In genomic region chr11:46058011-46058410, GRCm38 (mm10) we compare ENCODE assay signal across 10 mouse cellular contexts. TPM values are rescaled to one million over a fixed set of nuclear protein-coding genes. Genes with fewer than 3 reads are reported as not detected.
DNase-seq lines count a peak whose midpoint lies in the region; ATAC-seq and TF ChIP-seq lines count a peak whose summit lies in the region.
"Had no signal": no experiment of that assay in that cellular context is flagged by ENCODE, and none has a peak within 500 bp of the region (broad histone marks: within the 10 kb centered on the region; RNA-seq: fewer than 3 reads in every experiment).

No protein-coding gene starts in this region.

- peak overlapping the region; percentile 89 for H3K27ac ChIP-seq in gastrocnemius, adult 2 months
- H3K27ac ChIP-seq in heart, embryonic 16.5 days (ENCODE audit: low read length): peak overlapping the region; percentile 70
- H3K27ac ChIP-seq in liver, embryonic 14.5 days: no peak overlapping the region

- peak overlapping the region; percentile 73 for H3K4me2 ChIP-seq in heart, embryonic 16.5 days (ENCODE audit: low read depth, low read length)
- H3K4me2 ChIP-seq in liver, embryonic 14.5 days (ENCODE audit: low read depth): peak overlapping the region; percentile 28; the same call in 1 of the 2 replicates

- 18% methylated on average over 9 of the region's 9 CpGs for WGBS in heart, embryonic 16.5 days
- 50% methylated on average over 9 of the region's 9 CpGs for WGBS in liver, embryonic 14.5 days (ENCODE audit: insufficient replicate concordance)

- peak overlapping the region; percentile 95 for H3K9ac ChIP-seq in heart, embryonic 16.5 days (ENCODE audit: low read length)
- no peak overlapping the region for H3K9ac ChIP-seq in liver, embryonic 14.5 days (replicated peaks)

- H3K4me1 ChIP-seq in E14TG2a.4 (replicated peaks; ENCODE audit: low read depth, low read length): peaks cover 88% of the 10 kb centered on the region
- peaks cover 39% of the 10 kb centered on the region for H3K4me1 ChIP-seq in heart, embryonic 16.5 days (ENCODE audit: control insufficient read depth, insufficient read depth, low read length)
- no peaks in the 10 kb centered on the region; a peak in 2 of 4 replicates for H3K4me1 ChIP-seq in liver, embryonic 14.5 days (replicated peaks; ENCODE audit: control insufficient read depth in 2 of 2, insufficient read depth in 2 of 2, low read length in 1 of 2)

- no peaks in the 10 kb centered on the region for H3K9me3 ChIP-seq in E14TG2a.4 (ENCODE audit: low read length)
- no peaks in the 10 kb centered on the region for H3K9me3 ChIP-seq in heart, embryonic 16.5 days (replicated peaks; ENCODE audit: control insufficient read depth, low read length)
- no peaks in the 10 kb centered on the region for H3K9me3 ChIP-seq in liver, embryonic 14.5 days (ENCODE audit: control insufficient read depth, low read length)

- peak overlapping the region; percentile 86 for H3K4me3 ChIP-seq in gastrocnemius, adult 2 months
- H3K4me3 ChIP-seq in E14TG2a.4 (replicated peaks; ENCODE audit: low read length): peak overlapping the region; percentile 89
- H3K4me3 ChIP-seq in heart, embryonic 16.5 days (ENCODE audit: low read length): peak overlapping the region; percentile 68
- no peak overlapping the region for H3K4me3 ChIP-seq in liver, embryonic 14.5 days (ENCODE audit: insufficient read depth in 1 of 2, low read depth in 2 of 2, low read length in 2 of 2)
- H3K4me3 ChIP-seq: erythroblast, embryonic 14.5 days had no signal

- ATAC-seq in heart, embryonic 16.5 days (replicated peaks; ENCODE audit: extremely low read depth, insufficient read depth, low FRiP score): no peak
- ATAC-seq in liver, embryonic 14.5 days (ENCODE audit: insufficient read depth): no peak

- no peaks in the 10 kb centered on the region for H3K27me3 ChIP-seq in E14TG2a.4 (ENCODE audit: insufficient read depth, low read length)
- no peaks in the 10 kb centered on the region for H3K27me3 ChIP-seq in heart, embryonic 16.5 days (ENCODE audit: control insufficient read depth, insufficient read depth, low read length)
- H3K27me3 ChIP-seq in liver, embryonic 14.5 days (ENCODE audit: control insufficient read depth, insufficient read depth, low read length): peaks cover 47% of the 10 kb centered on the region

- intact Hi-C loops in gastrocnemius, adult 2 months (cut with DNase I): no loop called here
- intact Hi-C loops in gastrocnemius, postnatal 36 days (cut with DNase I): no loop called here
- intact Hi-C loops in left cerebral cortex, postnatal 10 days (cut with DNase I): loop anchor here (5.0 kb wide), 3 partner anchors 74 to 144 kb away; partner anchors contain the start of gene Thg1l

- TF ChIP-seq EP300 in liver, embryonic 14.5 days (IDR thresholded peaks at IDR 0.05; ENCODE audit: low read depth): no peak

- TF ChIP-seq CTCF in gastrocnemius, adult 2 months (IDR thresholded peaks at IDR 0.05): no peak
- TF ChIP-seq CTCF in E14TG2a.4 (conservative IDR thresholded peaks at IDR 0.05; ENCODE audit: low read length): no peak
- no peak for TF ChIP-seq CTCF in liver, embryonic 14.5 days (IDR thresholded peaks at IDR 0.05; ENCODE audit: low read depth)

- no peak for DNase-seq in gastrocnemius, adult 2 months
- DNase-seq in gastrocnemius, postnatal 36 days: no peak
- DNase-seq in liver, embryonic 14.5 days (ENCODE audit: low read depth in 3 of 3, low spot score in 3 of 3): no peak
- no peak for DNase-seq in frontal cortex, postnatal 25 days (ENCODE audit: low spot score in 2 of 2)
- DNase-seq in right cerebral cortex, adult 2 months (ENCODE audit: low spot score in 2 of 2): no peak
- DNase-seq in left cerebral cortex, postnatal 10 days (ENCODE audit: extremely low spot score in 1 of 2, low spot score in 2 of 2): no peak
- DNase-seq: right cerebral cortex, adult 18-20 months had no signal

- H3K36me3 ChIP-seq in E14TG2a.4 (ENCODE audit: insufficient read depth, low read length): peaks cover 25% of the 10 kb centered on the region
- peaks cover 5% of the 10 kb centered on the region; the same call in 1 of the 2 replicates for H3K36me3 ChIP-seq in heart, embryonic 16.5 days (ENCODE audit: control insufficient read depth, insufficient read depth)
- H3K36me3 ChIP-seq in liver, embryonic 14.5 days (replicated peaks; ENCODE audit: control insufficient read depth, insufficient read depth, low read depth): no peaks in the 10 kb centered on the region

RNA-seq across cellular contexts. Expression of gene Adam19, which starts 2.2 kb away (rescaled TPM):
- 1 to 10 TPM; 3.0 to 3.7 TPM for total RNA-seq in gastrocnemius, adult 2 months (2021)
- total RNA-seq in gastrocnemius, postnatal 36 days (2021): 1 to 10 TPM; 4.4 TPM
- 21.3 and 24.4 TPM in 2 replicates for polyA plus RNA-seq in heart, embryonic 16.5 days (2015; fragmentation: Nextera tagmentation; extraction: Ambion mirVana)
- polyA plus RNA-seq in liver, embryonic 14.5 days (2012; rRNA removed): 1.1 and 1.2 TPM in 2 replicates
- polyA plus RNA-seq in liver, embryonic 14.5 days (2014; fragmentation: Nextera tagmentation; extraction: Ambion mirVana): 0.60 and 0.69 TPM in 2 replicates
- total RNA-seq in left cerebral cortex, postnatal 10 days (2021): 10 to 100 TPM; 30.6 to 35.1 TPM

RNA-seq across cellular contexts. Expression of gene Gm12166, which starts 5.9 kb away (rescaled TPM):
- total RNA-seq in gastrocnemius, adult 2 months (2021): under 1 TPM; 0.64 to 0.99 TPM
- total RNA-seq in gastrocnemius, postnatal 36 days (2021): under 1 TPM in 1 of 2 experiments, not detected in 1; 0.54 TPM
- 3.0 and 10.7 TPM in 2 replicates for polyA plus RNA-seq in heart, embryonic 16.5 days (2015; fragmentation: Nextera tagmentation; extraction: Ambion mirVana)
- 2.6 and 2.8 TPM in 2 replicates for polyA plus RNA-seq in liver, embryonic 14.5 days (2012; rRNA removed)
- 4.1 and 4.7 TPM in 2 replicates for polyA plus RNA-seq in liver, embryonic 14.5 days (2014; fragmentation: Nextera tagmentation; extraction: Ambion mirVana)
- 1 to 10 TPM; 3.1 to 3.3 TPM for total RNA-seq in left cerebral cortex, postnatal 10 days (2021)

Comparison
In these comparisons a context has a peak if more than half of its experiments do, and no peak if none do; other contexts are left out.
1. H3K4me3 ChIP-seq: peak in gastrocnemius, adult 2 months (single experiment), E14TG2a.4 (single experiment) and heart, embryonic 16.5 days (single experiment); none in liver, embryonic 14.5 days (0 of 2).
2. RNA of gene Adam19, which starts 2.2 kb away (total RNA-seq): 30.6 to 35.1 TPM in left cerebral cortex, postnatal 10 days; 4.4 TPM in gastrocnemius, postnatal 36 days and 3.0 to 3.7 TPM in gastrocnemius, adult 2 months; every median in the first group is over 4 times any median in the second.